24 mouse cellular contexts compared by ENCODE assay signal in the genomic region with DNA sequence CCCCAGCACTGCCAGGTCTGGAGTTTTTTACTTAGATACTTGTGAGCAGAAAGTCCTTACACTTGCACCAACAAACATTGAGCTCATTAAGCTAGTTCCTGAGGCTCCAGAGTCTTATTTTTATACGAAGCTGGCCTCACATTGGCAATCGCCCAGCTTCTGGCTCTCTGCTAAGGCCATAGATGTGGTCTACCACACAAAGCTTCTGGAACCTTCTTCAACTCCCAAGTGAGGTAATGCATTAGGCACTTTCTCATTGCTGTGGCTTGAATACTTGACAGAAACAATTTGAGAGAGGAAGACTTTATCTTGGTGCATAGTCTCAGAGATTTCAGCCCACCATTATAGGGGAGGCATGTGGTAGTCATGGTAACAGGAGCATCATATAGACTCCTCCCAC. TPM values are rescaled to one million over a fixed set of nuclear protein-coding genes. Genes with fewer than 3 reads are reported as not detected.
"Had no signal": no experiment of that assay in that cellular context is flagged by ENCODE, and none has a peak within 500 bp of the region (broad histone marks: within the 10 kb centered on the region; RNA-seq: fewer than 3 reads in every experiment).

No protein-coding gene starts in this region.

- H3K27ac ChIP-seq: gastrocnemius, adult 2 months; heart, embryonic 10.5 days; hindbrain, embryonic 10.5 days; hindbrain, embryonic 14.5 days; intestine, embryonic 15.5 days; limb, embryonic 12.5 days; limb, embryonic 15.5 days; liver, embryonic 12.5 days; liver, embryonic 14.5 days had no signal

- H3K9ac ChIP-seq: heart, embryonic 12.5 days; hindbrain, embryonic 12.5 days; hindbrain, embryonic 14.5 days; intestine, embryonic 15.5 days; limb, embryonic 12.5 days; limb, embryonic 15.5 days; liver, embryonic 12.5 days; liver, embryonic 14.5 days had no signal

- DNase-seq: gastrocnemius, adult 2 months; gastrocnemius, postnatal 10 days; gastrocnemius, postnatal 36 days; heart, adult 18-20 months; heart, postnatal 10 days; heart, postnatal 4 days; kidney, adult 18-20 months; kidney, adult 8-10 months; kidney, postnatal 10 days; kidney, postnatal 25 days; kidney, postnatal 4 days had no signal

- H3K36me3 ChIP-seq: heart, embryonic 10.5 days; heart, embryonic 12.5 days; hindbrain, embryonic 10.5 days; hindbrain, embryonic 12.5 days; intestine, embryonic 15.5 days; limb, embryonic 12.5 days; limb, embryonic 15.5 days; liver, embryonic 12.5 days had no signal

- H3K4me3 ChIP-seq: gastrocnemius, adult 2 months; heart, embryonic 10.5 days; heart, embryonic 12.5 days; hindbrain, embryonic 10.5 days; hindbrain, embryonic 12.5 days; intestine, embryonic 15.5 days; layer of hippocampus, adult 2 months; limb, embryonic 12.5 days; limb, embryonic 15.5 days; liver, embryonic 12.5 days had no signal

- H3K9me3 ChIP-seq: heart, embryonic 10.5 days; heart, embryonic 12.5 days; hindbrain, embryonic 10.5 days; hindbrain, embryonic 12.5 days; intestine, embryonic 15.5 days; limb, embryonic 12.5 days; limb, embryonic 15.5 days; liver, embryonic 12.5 days had no signal

- ATAC-seq: inflammation-experienced regulatory T-cells, adult 6 months; intestine, embryonic 15.5 days; intestine, postnatal 0 days; liver, embryonic 12.5 days had no signal

- H3K4me2 ChIP-seq: heart, embryonic 12.5 days; hindbrain, embryonic 12.5 days; hindbrain, embryonic 14.5 days; intestine, embryonic 15.5 days; limb, embryonic 12.5 days; limb, embryonic 15.5 days; liver, embryonic 12.5 days had no signal

- H3K4me1 ChIP-seq: liver, embryonic 12.5 days had no signal

RNA-seq across cellular contexts. Expression of a gene that starts 23.4 kb away (rescaled TPM):
- polyA plus RNA-seq: inflammation-experienced regulatory T-cells, adult 6 months had no signal
